Mouse (Mus musculus): ENCODE measurements around the gene Itpkb. TPM values are rescaled to one million over a fixed set of nuclear protein-coding genes. Genes with fewer than 3 reads are reported as not detected.
"Not testable (repeated sequence)": the region's sequence is repeated elsewhere in the genome, so short reads cannot be mapped to it uniquely, and the experiment has no call there.

The Itpkb gene
- polyA plus RNA-seq, 1 experiment: 6.3 TPM

DNA sequence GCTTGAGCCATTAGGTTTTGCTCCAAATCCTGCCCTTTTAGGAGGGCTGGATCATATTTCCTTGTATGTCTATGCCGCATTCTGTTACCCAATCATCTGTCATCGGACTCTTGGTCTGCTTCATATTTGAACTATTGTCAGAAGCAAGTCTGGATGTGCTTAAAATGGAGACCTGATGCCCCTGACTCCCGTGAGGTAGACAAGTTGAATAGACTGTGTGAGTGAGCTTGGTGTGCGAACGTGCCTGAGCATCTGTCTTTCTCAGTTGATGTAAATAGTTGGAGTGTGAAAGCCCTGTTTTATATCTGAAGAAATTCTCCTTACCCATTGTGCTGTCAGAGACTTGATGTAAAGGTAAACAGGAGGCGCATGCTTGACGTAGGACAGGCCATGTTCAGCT, 46.3 kb downstream of the Itpkb start:
- no peak for DNase-seq (ENCODE audit: low read depth)
- TF ChIP-seq CTCF (IDR thresholded peaks at IDR 0.05; ENCODE audit: borderline replicate concordance, extremely low read depth, insufficient read depth, insufficient read length): no peak
- TF ChIP-seq POLR2A (IDR thresholded peaks at IDR 0.05; ENCODE audit: borderline replicate concordance, extremely low read depth, insufficient read depth, insufficient read length, poor library complexity, severe bottlenecking): no peak

DNA sequence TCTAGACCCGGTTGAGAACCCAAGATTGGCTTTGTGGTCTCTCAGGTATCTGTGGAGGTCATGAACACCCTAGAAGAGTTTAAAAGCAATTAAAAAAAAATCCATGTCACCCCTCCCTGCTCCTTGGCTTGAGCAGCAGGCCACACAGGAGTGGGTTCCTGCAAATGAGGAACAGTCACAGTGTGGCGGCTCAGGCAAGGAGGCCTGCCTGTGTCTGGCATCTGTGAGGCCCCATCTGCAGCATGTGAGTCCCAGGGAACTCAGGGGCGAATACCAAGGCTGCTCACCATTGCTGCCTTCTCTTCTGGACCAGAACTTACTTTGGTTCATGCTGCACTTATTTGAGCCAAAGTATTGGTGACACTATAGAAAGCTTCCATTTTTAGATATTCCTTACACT, 49.3 kb downstream of the Itpkb start:
- no peak for DNase-seq (ENCODE audit: low read depth)
- TF ChIP-seq POLR2A (IDR thresholded peaks at IDR 0.05; ENCODE audit: borderline replicate concordance, extremely low read depth, insufficient read depth, insufficient read length, poor library complexity, severe bottlenecking) (no peak), CTCF (IDR thresholded peaks at IDR 0.05; ENCODE audit: borderline replicate concordance, extremely low read depth, insufficient read depth, insufficient read length) (no peak)

DNA sequence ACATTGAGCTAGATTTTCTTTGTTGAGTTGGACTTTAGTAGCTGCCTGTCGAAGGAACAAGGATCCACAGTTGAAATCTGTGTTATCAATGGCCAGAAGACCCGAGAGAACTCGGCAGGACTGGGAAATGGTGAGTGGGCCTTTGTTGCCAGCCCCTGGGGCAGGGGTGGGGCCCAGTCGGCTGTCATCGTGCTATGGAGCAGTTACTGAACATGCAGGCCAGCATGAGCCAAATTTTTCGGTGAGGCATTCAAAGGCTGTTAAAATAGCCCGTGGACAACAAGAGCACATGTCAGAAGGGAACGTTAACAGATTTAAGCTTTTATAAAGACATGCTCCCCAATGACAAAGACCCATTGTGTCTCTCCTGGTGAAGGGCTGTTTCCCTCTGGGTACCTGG, 52.1 kb downstream of the Itpkb start:
- peak; percentile 20 for DNase-seq (ENCODE audit: low read depth)
- TF ChIP-seq POLR2A (IDR thresholded peaks at IDR 0.05; ENCODE audit: borderline replicate concordance, extremely low read depth, insufficient read depth, insufficient read length, poor library complexity, severe bottlenecking): no peak
- no peak for TF ChIP-seq CTCF (IDR thresholded peaks at IDR 0.05; ENCODE audit: borderline replicate concordance, extremely low read depth, insufficient read depth, insufficient read length)

DNA sequence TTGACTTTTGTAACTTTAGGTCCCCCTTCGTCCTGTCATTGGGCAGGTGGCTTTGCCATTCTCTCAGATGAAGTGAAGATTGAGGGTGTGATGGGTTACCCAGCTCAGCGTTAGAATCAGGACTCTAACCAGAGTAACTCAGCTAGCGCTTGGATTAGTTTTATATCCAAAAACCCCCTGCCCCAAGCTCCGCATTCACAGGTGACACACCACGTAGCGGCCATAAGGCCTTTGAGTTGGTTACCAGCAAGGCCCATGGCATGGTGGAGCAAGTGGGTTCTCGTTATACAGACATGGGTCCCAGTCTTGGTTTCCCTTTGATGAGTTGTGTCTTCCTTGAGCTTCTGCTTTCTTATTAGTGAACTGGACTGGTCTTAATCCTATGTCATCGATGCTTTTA, 53.6 kb downstream of the Itpkb start:
- DNase-seq (ENCODE audit: low read depth): no peak
- no peak for TF ChIP-seq POLR2A (IDR thresholded peaks at IDR 0.05; ENCODE audit: borderline replicate concordance, extremely low read depth, insufficient read depth, insufficient read length, poor library complexity, severe bottlenecking)
- TF ChIP-seq CTCF (IDR thresholded peaks at IDR 0.05; ENCODE audit: borderline replicate concordance, extremely low read depth, insufficient read depth, insufficient read length): no peak

DNA sequence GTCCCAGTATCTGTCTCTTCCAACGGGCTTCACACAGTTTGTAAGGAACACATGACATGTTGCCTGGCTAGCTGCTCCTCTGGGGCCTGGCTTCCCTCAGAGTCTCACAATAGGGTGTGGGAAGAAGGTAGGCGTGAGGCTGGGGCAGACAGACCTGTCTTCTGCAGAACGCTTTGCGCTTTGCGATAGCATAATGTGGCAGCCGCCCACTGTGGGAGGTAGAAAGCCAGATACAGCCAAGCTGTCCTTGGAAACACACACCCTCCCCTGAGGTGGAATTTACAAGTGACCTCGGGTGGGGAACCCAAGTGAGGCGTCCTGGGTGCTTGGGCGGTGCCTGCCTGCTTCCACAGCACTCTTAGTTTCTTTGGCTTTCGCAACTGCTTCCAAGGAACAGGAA, 54.2 kb downstream of the Itpkb start:
- TF ChIP-seq CTCF (IDR thresholded peaks at IDR 0.05; ENCODE audit: borderline replicate concordance, extremely low read depth, insufficient read depth, insufficient read length): no peak
- TF ChIP-seq POLR2A (IDR thresholded peaks at IDR 0.05; ENCODE audit: borderline replicate concordance, extremely low read depth, insufficient read depth, insufficient read length, poor library complexity, severe bottlenecking): no peak
- no peak for DNase-seq (ENCODE audit: low read depth)

DNA sequence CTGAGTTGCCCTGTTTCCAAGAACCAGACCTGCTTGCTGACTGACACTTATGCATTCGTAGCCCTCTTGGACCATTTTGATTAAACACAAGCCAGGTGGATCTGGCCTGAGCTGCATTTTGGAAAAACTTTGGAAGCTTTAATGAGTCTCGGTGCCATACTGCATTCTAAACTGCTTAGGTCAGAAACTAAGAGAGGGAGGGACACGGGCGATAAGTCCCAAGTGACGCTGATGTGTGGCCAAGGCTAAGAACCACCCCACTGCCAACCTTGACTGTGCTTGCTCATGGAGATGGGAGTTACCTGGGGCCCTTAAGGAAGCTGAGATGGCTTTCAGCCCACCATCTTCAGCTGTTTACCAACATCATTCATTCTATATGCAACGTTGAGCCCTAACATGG, 55.0 kb downstream of the Itpkb start:
- no peak for TF ChIP-seq POLR2A (IDR thresholded peaks at IDR 0.05; ENCODE audit: borderline replicate concordance, extremely low read depth, insufficient read depth, insufficient read length, poor library complexity, severe bottlenecking)
- TF ChIP-seq CTCF (IDR thresholded peaks at IDR 0.05; ENCODE audit: borderline replicate concordance, extremely low read depth, insufficient read depth, insufficient read length): no peak
- DNase-seq (ENCODE audit: low read depth): no peak

DNA sequence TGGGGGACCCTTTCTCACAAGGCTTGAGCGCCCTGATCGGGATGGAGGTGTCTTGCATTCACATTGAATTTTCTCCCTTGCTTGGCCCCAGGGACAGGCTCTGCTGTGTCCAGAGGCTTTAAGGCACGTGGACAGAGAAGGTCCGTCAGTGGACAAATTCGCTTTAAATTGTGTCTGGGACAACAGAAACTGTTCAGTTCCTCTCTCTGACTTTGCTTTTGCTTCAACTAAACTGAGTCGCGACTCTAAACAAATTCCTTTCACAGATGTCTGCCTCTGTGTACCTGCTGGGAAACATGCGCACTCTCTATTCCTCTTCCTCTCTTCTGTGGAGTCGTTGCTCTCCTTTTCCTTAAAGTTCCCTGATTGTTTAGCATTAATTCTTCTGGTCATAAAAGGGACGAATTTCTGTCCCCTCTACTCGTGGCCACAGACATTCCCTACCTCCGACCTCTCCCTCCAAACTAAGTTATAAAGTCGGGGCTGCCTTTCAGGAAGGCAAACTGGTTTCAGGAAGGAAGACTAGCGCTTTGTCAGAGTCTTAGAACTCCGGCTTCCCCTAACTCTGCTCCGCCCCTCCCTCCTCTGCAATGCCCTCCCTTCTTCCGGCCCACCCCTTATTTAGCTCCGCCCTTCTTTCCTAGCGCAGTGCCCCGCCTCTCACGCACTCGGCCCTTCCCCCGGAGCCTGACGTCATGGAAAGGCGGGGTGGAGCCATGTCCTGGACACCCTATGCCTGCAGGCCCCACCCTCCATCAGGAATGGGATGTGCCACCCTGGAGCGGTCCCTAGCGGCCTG, 56.9 kb downstream of the Itpkb start:
- DNase-seq (ENCODE audit: low read depth): peak; percentile 99
- TF ChIP-seq CTCF (IDR thresholded peaks at IDR 0.05; ENCODE audit: borderline replicate concordance, extremely low read depth, insufficient read depth, insufficient read length): peak; percentile 61
- peak; percentile 68; the same call in 1 of the 2 replicates for TF ChIP-seq POLR2A (IDR thresholded peaks at IDR 0.05; ENCODE audit: borderline replicate concordance, extremely low read depth, insufficient read depth, insufficient read length, poor library complexity, severe bottlenecking)

DNA sequence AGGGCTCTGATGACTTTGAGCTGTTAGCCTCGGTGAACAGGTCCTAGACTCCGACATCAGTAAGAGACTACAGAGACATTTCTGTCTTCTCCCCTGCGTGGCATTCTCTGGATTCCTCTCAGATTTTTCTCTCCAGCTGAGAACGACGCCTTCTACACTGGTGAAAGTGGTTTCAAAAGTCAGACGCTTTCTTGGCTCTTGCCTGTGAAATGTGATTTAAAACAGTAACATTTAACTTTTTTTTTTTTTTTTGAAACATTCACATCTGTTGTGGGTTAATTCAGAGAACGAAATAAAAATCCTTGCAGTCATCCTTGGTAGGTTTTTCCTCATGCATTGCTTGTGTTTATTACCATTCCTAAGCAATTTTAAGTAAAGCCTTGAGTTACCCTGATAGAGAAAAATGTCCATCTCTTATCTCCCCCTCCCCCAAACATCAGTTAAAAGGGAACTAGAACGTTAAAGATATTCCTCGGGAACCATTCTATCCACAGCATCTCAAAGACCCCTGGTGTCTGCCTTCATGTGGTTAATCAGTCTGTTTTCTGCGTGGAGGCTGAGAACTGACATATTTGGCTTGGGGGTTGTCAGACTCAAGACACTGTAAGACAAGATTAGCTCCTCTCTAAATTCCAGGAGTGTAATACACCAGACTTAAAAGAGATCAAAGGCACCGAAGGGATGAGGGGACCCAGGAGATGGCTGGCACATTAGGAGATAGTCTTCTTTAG, 57.6 kb downstream of the Itpkb start:
- TF ChIP-seq CTCF (IDR thresholded peaks at IDR 0.05; ENCODE audit: borderline replicate concordance, extremely low read depth, insufficient read depth, insufficient read length) (no peak), POLR2A (IDR thresholded peaks at IDR 0.05; ENCODE audit: borderline replicate concordance, extremely low read depth, insufficient read depth, insufficient read length, poor library complexity, severe bottlenecking) (no peak)
- peak; percentile 18 for DNase-seq (ENCODE audit: low read depth)

DNA sequence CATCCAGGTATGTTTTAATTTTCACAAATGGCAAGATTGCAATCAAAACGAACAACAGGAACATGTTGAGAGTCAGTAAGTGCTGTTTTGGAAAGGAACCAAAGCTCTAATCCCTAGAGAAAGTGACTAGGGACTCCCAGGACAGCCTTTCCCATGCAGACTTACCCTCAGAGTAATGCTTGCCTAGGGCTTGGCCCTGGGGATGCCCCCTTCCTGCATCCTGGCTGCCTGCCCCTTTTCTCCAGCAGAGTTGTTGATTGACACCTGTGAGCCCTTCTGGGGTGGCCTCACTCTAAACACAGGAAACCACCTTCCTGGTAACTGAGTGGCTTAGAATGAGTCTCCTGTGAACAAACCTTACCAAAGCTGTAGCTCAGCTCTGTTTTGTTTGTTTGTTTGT, 58.2 kb downstream of the Itpkb start:
- TF ChIP-seq POLR2A (IDR thresholded peaks at IDR 0.05; ENCODE audit: borderline replicate concordance, extremely low read depth, insufficient read depth, insufficient read length, poor library complexity, severe bottlenecking) (no peak), CTCF (IDR thresholded peaks at IDR 0.05; ENCODE audit: borderline replicate concordance, extremely low read depth, insufficient read depth, insufficient read length) (no peak)
- peak; percentile 12 for DNase-seq (ENCODE audit: low read depth)

DNA sequence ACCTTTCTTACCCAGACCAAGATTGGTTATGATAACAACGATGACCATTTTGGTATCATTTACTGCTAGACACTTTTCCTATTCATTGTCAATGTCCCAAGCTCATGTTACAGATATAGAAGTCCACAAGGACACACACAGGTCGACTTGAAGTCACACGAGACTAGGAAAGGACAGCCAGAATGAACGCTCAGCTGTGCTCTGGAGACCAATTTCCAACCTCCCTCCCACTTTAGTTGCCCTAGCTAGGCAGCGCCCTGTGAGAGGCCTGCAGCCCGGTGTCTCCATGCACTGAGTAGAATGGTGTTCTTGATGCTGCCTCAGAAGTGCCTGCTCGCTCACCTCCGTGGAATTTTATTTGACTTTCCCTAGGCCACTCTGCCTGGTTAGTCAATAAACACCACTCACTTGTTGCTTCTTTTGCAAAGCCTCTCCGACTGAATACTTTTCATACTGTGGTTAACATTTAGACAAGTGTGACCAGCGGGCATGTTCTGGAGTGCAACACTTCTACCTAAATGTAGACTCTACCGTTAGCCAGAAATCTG, 59.0 kb downstream of the Itpkb start:
- DNase-seq (ENCODE audit: low read depth): not testable (repeated sequence)

DNA sequence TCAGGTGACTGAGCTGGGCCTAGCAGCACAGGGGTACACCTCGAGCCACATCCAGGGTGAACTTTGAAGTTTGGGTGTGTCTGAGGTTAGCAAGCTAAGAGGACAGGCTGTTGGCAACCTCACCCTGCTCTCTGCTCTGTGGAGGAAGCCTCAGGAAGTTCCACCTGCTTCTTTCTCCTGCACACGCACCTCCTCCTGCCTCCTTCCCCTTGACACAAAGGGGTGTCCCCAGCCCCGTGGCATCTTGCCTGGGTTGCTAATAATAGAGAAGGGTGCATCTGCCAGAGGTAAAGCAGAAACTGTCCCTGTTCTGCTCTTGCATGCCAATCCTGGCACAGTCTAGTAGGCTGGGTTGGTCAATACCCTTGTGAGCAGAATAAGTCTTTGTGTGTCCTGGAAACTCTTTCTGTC, 60.0 kb downstream of the Itpkb start:
- TF ChIP-seq CTCF (IDR thresholded peaks at IDR 0.05; ENCODE audit: borderline replicate concordance, extremely low read depth, insufficient read depth, insufficient read length): no peak
- no peak for TF ChIP-seq POLR2A (IDR thresholded peaks at IDR 0.05; ENCODE audit: borderline replicate concordance, extremely low read depth, insufficient read depth, insufficient read length, poor library complexity, severe bottlenecking)
- no peak for DNase-seq (ENCODE audit: low read depth)
